Mouse (Mus musculus) cerebellum, adult 18-20 months (tissue): ENCODE results near the gene Aqp11.

ENCODE experiments used
- DNase-seq, 2 experiments: peaks; one replicate each; pipeline ENCODE4 v3.0.0; 2021

Aqp11 gene

DNA sequence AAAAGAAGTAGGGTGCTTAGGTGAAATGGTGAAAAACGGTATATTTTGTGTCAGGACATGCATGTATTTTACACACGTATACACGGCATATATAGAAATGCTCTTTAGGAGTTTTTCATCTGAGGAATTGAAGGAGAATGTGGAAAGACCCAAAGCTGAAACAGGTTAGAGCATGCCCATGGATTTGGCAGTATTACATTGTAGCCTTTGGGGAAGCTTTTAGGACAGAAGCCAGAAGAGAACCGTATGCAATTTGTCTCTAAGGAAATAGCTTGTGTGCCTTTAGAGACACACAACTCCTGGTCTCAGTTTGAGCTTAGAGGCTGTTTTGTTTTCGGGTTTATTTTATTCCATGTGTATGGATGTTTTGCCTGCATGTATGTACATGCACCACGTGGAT lies 37.0 kb downstream of the Aqp11 start:
- DNase-seq, result no peak

DNA sequence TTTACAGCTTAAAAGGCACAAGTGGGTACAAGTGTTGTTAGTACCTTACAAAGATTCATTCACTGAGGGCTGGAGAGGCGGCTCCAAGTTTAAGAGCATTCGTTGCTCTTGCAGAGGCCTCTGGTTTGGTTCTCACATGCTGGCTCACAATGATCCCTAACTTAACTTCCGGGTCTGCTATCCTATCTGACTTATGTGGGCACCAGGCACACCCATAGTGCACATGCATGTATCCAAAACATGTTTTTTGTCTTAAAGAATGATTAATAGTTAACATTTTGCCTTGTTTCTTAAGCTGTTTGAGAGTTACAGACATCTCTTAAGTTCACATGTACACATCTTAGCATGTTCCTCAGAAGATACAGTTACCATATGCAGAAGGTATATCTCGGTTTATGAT lies 37.9 kb downstream of the Aqp11 start:
- DNase-seq, result no peak

DNA sequence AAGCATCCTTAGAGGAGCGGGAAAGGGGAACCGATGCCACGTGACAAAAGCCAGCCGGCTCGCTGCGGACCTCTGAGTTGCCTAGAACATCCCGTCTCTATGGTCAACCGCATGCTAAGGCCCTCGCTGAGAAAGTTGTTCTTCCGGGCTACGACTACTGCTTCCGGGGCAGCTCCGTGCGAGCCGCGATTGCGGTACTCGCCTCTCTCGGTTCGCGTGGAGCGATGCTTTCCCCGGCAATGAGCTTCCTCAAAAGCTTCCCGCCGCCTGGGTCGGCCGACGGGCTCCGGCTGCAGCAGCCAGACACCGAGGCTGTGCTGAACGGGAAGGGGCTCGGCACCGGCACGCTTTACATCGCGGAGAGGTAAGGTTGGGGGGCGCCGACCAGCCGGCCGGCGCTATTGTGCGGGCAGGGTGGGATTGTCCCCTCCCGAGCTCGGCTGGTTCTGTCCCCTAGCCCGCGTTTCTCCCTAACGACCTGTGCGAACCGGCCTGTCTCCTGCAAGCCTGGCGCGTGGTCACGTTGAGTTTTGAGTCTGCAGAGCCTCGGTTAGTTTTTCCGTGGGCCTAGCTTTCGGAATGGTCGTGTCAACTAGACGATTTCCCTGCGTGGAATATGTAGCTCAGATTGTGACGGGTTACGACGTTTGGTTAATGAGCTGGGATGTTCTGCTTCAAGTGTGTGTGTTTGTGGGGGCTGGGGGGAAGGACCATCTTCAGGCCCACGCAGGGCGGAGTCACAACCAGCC lies 41.4 kb downstream of the Aqp11 start, which contains the start of gene Clns1a:
TSS of gene Clns1a (plus strand) at position 129 of the 749 bp plus-strand sequence.
- peak; percentile 93 to 94 for DNase-seq

DNA sequence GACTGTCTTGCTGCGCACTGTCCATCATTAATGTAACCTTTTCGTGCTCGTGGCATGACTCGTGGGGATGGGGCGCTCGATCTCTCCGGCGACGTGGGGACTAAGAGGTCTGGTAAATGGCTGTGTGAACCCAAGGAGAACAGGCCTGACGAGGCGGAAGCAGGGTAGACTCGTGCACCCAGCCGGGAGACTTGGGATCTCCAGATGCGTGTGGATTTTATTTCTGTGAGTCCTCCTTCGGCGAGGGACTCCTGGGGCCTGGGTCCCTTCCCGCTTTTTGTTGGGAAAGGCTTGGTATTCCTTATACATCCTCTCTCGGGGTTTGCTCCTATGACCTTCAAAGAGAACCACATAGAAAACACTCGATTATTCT lies 42.0 kb downstream of the Aqp11 start:
- DNase-seq, result peak in 1 of 2 experiments; percentile 34

DNA sequence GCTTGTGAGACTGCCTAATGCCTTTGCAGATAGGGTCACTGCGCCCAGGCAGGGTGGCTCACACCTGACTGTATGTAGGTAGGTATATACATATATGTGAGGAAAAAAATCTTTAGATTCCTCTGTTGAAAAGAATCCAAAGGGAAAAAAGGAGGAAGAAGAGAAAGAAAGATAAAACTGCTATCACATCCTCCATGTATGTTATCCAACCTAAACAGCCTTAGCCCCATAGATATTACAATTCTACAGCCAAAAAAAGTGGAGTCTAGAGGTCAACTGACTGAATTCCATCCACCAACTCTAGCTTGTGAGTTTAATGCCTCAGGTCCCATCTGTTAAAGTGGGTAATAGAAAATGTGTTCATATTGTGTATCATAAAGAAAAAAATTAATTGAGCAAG lies 42.6 kb downstream of the Aqp11 start:
- DNase-seq, result no peak

DNA sequence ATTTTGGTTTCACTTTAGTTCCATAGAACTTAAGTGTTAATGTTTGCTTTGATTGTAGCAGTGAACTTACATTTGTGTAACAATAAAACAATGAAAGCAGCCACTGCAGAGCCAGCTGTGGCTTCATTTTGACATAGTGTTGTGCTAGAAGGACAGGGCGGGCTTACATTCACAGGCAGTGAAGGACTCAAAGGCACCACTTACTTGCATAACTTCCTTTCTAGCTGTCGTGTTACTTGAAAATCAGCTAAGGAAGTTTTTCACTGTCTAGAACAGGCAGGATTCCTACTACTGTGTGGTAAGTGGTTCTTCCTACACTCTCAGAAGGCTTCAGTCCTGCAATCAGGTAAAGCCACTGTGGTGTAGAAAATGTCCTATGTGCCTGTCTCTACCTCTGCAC lies 50.3 kb downstream of the Aqp11 start:
- no peak for DNase-seq

DNA sequence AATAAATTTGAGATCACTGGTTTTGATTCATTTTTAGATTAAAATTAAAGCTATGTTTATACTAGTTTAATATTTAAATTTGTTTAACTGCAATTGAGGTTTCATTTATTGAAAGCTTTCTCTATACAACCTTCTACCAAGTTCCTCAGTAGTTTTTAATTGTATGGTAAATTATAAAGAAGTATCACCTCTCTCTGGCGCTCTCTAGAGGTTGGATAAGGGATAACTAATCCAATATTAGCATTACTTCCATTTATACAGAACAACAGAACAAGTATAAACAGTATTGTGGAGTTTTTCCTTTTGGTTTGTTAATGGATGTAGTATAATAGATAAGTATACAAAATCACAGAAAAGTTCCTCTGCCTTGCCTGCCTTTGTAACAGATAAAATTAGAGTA lies 58.9 kb downstream of the Aqp11 start:
- DNase-seq, result no peak
